Mouse (Mus musculus) spleen, postnatal 14 days (tissue): Measurements from ENCODE around the gene Antxr1.

Experiments
- DNase-seq, 2 experiments: peaks; one replicate each; pipeline ENCODE4 v3.0.0; 2021 to 2022; ENCODE audit warnings: low spot score in 2 of 2

Antxr1 gene

GRCm38 (mm10) chr6:87335091-87335934 is at the start of gene Antxr1:
TSS of gene Antxr1 (minus strand) at chr6:87335821.
- no peak for DNase-seq

- no peak for DNase-seq
Measured at GRCm38 (mm10) chr6:87384761-87385160, 49.1 kb upstream of the Antxr1 start.

GRCm38 (mm10) chr6:87383926-87384691 is 48.5 kb upstream of the Antxr1 start:
- DNase-seq: no peak

- no peak for DNase-seq
Measured at GRCm38 (mm10) chr6:87373057-87373456, 37.4 kb upstream of the Antxr1 start, which contains the start of gene Gkn2. TSS of gene Gkn2 (plus strand) at chr6:87373357.

- no peak for DNase-seq
Measured at GRCm38 (mm10) chr6:87369223-87369622, 33.6 kb upstream of the Antxr1 start.

GRCm38 (mm10) chr6:87354441-87354840 is 18.8 kb upstream of the Antxr1 start:
- DNase-seq: no peak

GRCm38 (mm10) chr6:87350829-87351228 is 15.2 kb upstream of the Antxr1 start, which contains the start of gene Gkn1:
TSS of gene Gkn1 (minus strand) at chr6:87350942.
- no peak for DNase-seq

- DNase-seq: no peak
Measured at GRCm38 (mm10) chr6:87335935-87336295, 294 bp upstream of the Antxr1 start.

- no peak for DNase-seq
Measured at GRCm38 (mm10) chr6:87334361-87335090, 1.1 kb downstream of the Antxr1 start.

- DNase-seq: no peak
Measured at GRCm38 (mm10) chr6:87332380-87332779, 3.2 kb downstream of the Antxr1 start.

GRCm38 (mm10) chr6:87328265-87329173 is 7.1 kb downstream of the Antxr1 start:
- no peak for DNase-seq

- DNase-seq: no peak
Measured at GRCm38 (mm10) chr6:87326932-87327331, 8.7 kb downstream of the Antxr1 start.

GRCm38 (mm10) chr6:87323381-87323780 is 12.2 kb downstream of the Antxr1 start:
- DNase-seq: peak in 1 of 2 experiments; percentile 43

GRCm38 (mm10) chr6:87318651-87319050 is 17.0 kb downstream of the Antxr1 start:
- no peak for DNase-seq

GRCm38 (mm10) chr6:87316966-87317365 is 18.7 kb downstream of the Antxr1 start:
- no peak for DNase-seq

- DNase-seq: no peak
Measured at GRCm38 (mm10) chr6:87312761-87313160, 22.9 kb downstream of the Antxr1 start.

GRCm38 (mm10) chr6:87304486-87304885 is 31.1 kb downstream of the Antxr1 start:
- DNase-seq: no peak

- no peak for DNase-seq
Measured at GRCm38 (mm10) chr6:87302746-87303145, 32.9 kb downstream of the Antxr1 start.

- no peak for DNase-seq
Measured at GRCm38 (mm10) chr6:87301991-87302390, 33.6 kb downstream of the Antxr1 start.

GRCm38 (mm10) chr6:87294904-87295303 is 40.7 kb downstream of the Antxr1 start:
- DNase-seq: no peak
